Mouse (Mus musculus): ENCODE data around the gene Hnrnpa3. TPM values are rescaled to one million over a fixed set of nuclear protein-coding genes. Genes with fewer than 3 reads are reported as not detected.

Gene Hnrnpa3
- polyA plus RNA-seq, 1 experiment, result 9.0 TPM

DNA sequence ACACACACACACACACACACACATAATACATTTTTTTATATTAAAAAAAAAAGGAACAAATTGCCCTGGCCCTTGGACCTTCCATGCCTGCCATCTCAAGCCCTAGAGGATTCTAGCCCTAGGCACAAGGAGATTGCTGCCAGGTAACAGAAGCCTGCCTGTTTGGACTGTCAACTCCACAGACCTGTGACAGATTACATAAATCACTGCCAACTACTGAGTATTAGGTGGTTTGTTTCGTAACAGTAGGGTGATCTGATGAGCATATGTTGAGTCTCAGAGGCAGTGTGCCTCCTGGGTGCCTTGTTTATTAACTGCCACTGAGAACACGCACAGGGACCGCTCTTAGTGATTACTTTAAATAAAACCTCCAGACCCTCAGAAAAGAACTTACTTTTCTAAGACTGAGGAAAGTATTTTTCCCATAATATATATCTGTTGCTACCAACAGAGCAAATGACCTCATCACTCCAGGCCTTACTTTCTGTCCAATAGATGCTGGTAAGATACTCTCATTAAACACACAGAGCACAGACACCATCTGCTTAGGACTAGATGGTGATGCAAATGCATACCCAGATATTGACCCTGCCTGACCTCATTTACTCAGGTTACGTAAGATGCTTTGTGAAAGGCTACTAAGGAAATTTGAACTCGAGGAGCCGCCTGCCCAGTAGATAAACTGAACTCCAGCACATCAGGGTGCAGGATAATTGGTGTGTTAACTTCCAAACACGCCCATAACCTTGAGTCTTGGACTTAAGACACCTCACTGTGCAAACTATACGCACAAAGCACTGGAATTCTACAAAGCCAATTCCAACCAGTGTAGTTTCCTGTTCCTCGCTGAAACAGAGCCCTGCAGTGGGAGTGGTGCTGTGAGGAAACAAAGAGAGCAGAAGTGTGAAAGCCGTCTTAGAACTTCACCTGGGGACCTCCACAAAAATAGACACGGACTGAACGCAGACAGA, 57.3 kb downstream of the Hnrnpa3 start:
- no peaks in the 10 kb centered on the region for H3K27me3 ChIP-seq (ENCODE audit: control insufficient read depth, insufficient read depth, low read length)
- TF ChIP-seq POLR2A (IDR thresholded peaks at IDR 0.05; ENCODE audit: low read depth, low read length) (no peak), CTCF (IDR thresholded peaks at IDR 0.05; ENCODE audit: extremely low read depth, insufficient read length, insufficient replicate concordance, low read depth, low read length) (no peak)
- peaks cover 9% of the 10 kb centered on the region; the same call in 1 of the 2 replicates for H3K4me1 ChIP-seq (ENCODE audit: control insufficient read depth, insufficient read depth, insufficient read length, low read length)
- no peaks in the 10 kb centered on the region for H3K36me3 ChIP-seq (ENCODE audit: control insufficient read depth, insufficient read depth, low read length)
- H3K4me3 ChIP-seq (ENCODE audit: low read depth, low read length), result no peak overlapping the region
- 28% methylated on average over 12 of the region's 12 CpGs for WGBS
- H3K27ac ChIP-seq (ENCODE audit: insufficient read depth, low read depth, low read length), result peak overlapping the region; percentile 94

Other genes starting within 250 kb of the Hnrnpa3 start
- 42.5 and 62.5 TPM in 2 replicates for gene Nfe2l2, start 45.4 kb downstream of the Hnrnpa3 start, polyA plus RNA-seq (2012; rRNA removed)
- 2.1 and 3.2 TPM in 2 replicates for gene Agps, start 172.9 kb downstream of the Hnrnpa3 start, polyA plus RNA-seq (2012; rRNA removed)